Mouse (Mus musculus): ENCODE results near the gene Krt90. TPM values are rescaled to one million over a fixed set of nuclear protein-coding genes. Genes with fewer than 3 reads are reported as not detected.

The Krt90 gene
- under 1 TPM; 0.14 to 0.16 TPM for total RNA-seq (2021)
- long read RNA-seq, experiment 1, partial matches to known transcripts: 1 of 1 reads
- long read RNA-seq, experiment 1, other reads (novel, unspliced or antisense): 0 of 1 reads
- long read RNA-seq, experiment 2: 0 reads

DNA sequence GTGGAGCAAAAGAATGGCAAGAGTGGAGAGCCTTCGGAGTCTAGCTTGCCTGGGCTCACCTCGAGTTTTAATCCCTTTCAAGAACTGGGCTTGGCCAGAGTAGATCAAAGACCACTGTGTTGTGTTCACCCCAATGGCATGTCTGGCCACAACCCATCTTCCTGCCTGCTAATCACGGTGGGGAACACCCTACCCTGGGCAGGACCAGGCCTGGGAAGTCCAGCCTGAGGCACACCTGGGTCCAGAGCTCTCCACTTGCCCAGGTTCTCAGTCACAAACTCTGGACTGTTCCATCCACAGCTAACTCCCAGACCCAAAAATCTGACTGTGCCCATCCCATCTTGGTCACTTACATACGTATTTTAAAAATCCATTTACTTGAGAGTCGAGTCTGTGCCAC, at the start of gene Krt90:
Gene Krt90, minus strand, starts transcription at position 101 of the 400 bp plus-strand sequence.
- no peak for DNase-seq (ENCODE audit: low spot score in 2 of 2)

DNA sequence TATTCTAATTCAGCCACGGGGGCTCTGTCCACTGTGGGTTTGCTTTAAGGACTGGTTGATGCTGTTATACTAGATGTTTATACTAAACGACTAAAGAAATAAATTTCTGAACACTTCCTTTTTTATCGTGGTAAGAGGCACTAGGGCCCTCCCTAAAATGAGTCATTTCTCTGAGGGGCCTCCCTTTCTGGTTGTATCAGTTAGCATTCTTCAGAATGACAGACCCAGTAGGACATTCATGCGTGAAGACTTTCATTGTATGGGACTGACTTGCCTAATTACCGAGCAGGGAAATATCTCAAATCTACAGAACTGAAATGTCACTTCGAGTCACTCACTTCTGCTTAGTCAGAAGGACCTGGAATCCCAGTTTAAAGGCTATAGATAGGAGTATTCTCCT, 36.4 kb upstream of the Krt90 start:
- no peak for DNase-seq (ENCODE audit: low spot score in 2 of 2)

DNA sequence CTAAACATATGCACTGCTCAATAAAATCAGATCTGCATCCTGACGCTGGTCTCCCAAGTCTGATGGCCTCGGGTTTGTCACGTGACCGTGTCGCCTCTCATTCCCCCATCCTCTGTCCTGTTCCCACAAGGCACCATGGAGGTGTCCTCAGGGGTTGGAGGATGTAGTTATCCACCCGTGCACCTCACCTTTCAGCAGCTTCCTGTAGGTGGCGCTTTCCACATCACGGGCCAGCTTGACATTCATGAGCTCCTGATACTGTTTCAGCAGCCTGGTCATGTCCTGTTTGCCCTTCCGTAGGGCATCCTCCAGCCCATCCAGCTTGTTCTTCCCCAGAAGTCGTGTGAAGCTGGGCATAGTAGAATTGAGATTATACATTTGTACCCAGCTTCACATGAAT, 25.5 kb upstream of the Krt90 start:
- no peak for DNase-seq (ENCODE audit: low spot score in 2 of 2)

DNA sequence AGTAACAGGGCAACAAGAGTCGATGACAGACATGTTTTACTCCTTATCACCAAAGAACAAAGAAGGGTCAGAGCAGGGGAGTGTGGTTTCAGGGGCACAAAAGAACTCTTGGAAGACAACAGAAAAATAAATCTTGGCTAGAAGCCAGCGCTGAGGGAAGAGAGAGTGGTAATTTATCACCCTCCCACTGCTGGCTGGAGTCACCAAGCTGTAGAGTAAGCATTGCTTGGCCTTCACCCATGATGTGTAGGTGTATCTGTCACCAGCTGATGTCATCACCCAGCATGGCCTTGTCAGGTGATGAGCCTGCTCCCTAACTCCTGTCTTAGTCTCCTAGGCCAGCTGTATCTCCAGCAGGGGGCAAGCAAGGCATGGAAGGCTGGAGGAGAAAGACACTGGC, 21.7 kb upstream of the Krt90 start:
- no peak for DNase-seq (ENCODE audit: low spot score in 2 of 2)

DNA sequence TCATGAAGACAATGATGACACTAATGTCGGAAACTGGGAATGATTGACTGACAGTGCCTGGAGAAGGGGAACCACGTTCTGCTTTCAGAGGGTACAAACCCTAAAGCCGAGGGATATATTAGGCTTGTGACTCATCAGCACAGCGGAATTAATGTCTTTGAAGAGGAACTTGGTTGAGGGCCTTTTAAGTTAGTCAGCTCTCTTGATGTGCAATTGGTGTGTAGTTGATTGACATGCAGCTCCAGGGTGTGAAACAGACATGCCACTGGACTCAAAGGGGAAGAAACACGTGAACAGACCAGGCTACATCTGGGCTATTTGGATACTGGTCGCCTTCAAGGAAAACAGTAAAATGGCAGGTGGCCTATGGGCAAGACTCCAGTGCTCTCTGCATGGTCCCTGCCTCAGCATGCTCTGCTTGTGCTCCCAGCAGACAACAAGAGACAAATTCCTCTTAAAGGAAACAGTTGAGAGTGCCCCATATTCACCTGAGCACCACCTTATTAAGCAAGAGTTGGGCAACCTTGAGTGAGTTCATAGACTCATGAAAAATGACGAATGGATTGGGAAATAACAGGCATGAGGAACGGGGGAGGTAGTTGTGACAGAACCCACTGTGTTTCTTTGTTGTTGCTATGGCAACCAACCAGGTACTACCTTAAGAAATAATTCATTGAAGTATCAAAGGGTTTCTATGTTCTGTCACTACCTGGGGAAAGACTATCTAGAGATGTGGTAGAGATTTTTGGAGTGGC, 20.6 kb upstream of the Krt90 start:
- DNase-seq (ENCODE audit: low spot score in 2 of 2): no peak

DNA sequence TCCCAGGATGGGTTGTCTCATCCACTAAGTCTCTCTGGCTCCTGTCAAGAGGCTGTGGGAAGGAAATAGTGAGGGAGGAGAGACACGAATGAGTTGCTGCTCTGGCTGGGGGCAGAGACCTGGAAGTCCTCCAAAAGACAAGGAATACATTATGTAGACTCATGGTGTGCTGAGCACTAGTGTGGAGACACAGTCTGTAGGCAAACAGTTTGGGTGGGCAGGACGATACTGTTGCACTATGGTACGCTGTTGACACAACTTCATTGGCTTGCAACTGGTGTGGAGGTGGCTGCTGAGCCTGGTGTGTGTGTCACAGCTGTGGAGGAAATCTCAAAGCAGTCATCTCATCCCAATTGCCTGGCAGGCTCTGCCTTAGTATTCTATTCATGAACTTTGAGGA, 19.0 kb upstream of the Krt90 start:
- DNase-seq (ENCODE audit: low spot score in 2 of 2): no peak

DNA sequence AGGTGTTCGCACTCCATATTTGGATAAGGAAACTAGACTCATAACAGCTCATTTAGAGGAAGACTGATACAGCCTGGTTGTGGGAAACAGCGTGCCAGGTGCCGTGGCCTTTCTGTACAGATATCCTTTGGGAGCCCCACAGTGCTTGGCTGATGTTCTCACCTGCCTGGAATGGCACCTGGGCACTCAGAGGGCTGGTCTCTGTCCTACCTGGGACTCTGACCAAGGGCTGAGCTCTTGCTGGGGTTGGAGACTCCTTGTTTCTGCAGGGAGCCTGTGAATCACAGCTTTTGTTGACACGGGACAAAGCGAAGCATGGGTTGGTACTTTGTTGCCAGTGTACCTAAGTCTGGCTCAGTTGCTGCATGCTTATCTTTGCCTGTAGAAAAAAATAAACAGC, 12.8 kb upstream of the Krt90 start:
- DNase-seq (ENCODE audit: low spot score in 2 of 2): no peak

DNA sequence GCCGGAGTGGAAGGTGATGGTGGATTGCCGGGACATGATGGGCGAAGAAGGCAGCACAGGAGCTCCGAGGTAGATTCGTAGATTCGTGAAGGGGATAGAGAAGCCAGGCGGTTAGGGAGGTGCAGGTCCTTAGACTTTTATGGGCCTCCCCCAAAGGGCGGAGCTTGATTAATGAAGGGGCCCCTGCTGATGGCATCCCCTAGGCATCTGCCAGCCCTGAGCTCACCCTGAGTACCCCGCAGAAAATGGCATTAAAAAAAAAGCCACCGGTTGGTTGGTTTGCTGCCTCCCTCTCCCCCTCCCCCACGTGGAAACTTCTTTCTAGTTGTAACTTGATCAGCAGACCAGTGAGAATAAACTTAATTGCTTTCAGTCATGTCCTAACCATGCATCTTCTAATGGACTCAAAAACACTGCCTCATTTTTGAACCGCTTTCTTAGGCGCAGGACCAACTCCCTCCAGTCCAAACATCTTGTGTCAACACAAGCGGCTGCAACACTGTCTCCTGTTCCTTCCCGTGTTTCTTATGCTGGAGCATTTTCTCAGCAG, 11.1 kb upstream of the Krt90 start, which contains the start of gene Krt75:
Gene Krt75, minus strand, starts transcription at position 109 of the 550 bp plus-strand sequence.
- no peak for DNase-seq (ENCODE audit: low spot score in 2 of 2)

DNA sequence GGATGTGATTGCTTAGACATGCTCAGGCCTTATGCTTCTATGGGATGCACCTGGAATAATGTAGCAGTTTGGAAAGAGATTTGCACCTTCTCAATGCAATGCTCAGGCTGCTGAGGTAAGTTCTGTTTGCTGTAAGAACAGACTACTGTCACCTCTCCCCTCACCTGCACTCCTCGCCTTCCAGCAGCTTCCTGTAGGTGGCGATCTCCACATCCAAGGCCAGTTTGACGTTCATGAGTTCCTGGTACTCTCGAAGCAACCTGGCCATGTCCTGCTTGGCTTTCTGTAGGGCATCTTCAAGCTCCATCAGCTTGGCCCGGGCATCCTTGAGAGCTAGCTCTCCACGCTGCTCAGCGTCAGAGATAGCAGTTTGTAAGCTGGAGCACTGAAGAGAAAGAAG, 5.0 kb upstream of the Krt90 start:
- no peak for DNase-seq (ENCODE audit: low spot score in 2 of 2)

DNA sequence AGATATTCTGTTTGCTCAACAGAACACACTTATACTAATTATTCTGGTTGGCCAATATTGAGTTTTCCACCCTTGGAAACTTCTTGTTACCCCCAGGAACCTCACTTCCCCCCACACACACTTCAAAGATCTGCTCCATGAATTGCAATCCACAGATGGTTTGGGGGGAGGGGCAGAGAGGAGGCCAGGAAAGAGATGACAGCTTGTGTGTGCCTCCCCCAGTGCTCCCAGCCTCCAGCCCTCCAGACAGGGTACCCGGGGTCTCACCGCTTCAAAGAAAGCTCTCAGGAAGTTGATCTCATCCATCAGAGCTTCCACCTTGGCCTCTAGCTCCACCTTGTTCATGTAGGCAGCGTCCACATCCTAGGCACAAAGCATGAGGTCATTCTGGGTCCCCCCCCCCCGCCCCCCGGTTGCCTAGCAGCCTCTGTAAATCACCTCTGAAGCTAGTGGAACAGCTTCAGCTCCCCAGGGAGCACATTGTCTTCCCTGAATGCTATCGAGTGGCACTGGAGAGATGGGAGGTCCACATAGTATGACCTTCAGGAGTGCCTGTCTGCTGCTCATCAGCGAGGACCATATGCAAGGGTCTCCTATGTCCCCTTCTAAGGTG, 4.6 kb downstream of the Krt90 start:
- DNase-seq (ENCODE audit: low spot score in 2 of 2): peak in 1 of 2 experiments; percentile 50

DNA sequence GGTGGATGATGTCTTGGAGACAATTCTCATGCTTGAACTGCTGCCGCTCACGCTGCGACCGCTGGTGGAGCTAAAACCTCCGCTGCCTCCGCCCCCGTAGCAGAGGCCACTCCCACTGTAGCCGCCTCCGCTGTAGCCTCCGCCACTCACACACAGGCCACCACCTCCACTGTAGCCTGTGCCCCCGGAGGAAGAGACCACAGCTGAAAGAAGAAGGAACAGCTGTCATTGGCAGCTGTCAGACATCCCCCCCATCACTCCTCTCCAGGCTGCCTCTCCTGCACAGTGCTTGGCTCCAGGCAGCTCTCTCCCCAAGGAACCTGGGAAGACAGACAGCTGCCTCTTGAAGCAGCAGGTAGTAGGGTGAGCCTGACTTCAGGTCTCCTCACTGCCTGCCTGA, 9.6 kb downstream of the Krt90 start:
- no peak for DNase-seq (ENCODE audit: low spot score in 2 of 2)

DNA sequence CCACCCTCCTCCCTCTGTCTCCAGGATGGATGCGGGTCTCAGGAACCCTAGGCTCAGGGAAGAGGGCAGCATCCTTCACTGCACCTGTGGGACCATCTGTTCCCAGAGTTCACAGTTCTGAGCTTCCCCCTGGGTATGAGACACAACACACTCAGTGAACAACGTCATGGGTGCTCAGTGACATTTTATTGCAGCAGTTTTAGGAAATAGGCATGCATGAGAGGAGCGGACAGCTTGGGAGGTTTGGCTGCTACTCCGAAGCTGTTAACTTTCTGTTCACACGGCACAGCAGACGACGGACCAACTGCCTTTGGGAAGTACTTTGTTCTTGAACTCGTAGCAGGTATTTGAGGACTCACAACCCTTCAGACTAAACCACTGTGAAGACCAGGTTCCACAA, 10.6 kb downstream of the Krt90 start:
- DNase-seq (ENCODE audit: low spot score in 2 of 2): peak in 1 of 2 experiments; percentile 22

DNA sequence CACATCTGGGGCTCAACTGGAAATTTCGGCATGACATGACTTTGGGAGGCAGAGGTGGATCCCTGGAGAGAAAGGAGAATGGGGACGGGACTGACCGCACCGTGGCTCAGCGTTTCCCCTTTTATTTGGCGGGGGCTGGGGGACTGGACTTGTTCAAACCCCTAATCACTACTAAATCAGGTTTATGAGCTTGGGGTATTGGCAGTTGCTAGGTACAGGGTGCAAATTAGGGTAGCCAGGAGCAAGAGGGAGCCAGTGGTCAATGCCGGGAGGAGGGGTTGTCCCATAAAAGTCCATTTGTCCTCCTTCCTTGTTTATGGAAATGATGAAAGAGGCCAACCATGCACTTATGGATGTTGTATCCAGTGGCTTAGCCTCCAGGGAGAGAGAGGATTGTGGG, 12.2 kb downstream of the Krt90 start, which contains the start of gene Krt82:
Gene Krt82, minus strand, starts transcription at position 101 of the 400 bp plus-strand sequence.
- DNase-seq (ENCODE audit: low spot score in 2 of 2): no peak

DNA sequence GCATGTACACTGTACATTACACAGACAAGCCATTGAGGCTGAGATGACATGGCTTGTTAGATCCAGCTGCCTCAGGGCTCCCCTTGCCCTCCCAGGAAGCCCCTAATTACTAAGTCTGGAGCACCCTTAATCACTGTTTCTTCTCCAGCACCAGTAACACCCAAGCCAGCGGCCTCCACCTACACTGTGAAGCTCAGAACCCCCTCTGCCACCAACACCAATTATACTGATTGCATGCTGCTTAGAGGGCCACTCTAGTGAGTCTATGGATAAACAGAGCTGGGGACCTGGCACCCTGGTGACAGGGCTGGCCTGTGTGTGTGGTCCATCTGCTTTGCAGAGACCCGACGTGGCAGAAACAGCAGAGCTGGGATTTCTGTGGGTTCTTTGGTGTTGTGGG, 18.3 kb downstream of the Krt90 start:
- no peak for DNase-seq (ENCODE audit: low spot score in 2 of 2)

DNA sequence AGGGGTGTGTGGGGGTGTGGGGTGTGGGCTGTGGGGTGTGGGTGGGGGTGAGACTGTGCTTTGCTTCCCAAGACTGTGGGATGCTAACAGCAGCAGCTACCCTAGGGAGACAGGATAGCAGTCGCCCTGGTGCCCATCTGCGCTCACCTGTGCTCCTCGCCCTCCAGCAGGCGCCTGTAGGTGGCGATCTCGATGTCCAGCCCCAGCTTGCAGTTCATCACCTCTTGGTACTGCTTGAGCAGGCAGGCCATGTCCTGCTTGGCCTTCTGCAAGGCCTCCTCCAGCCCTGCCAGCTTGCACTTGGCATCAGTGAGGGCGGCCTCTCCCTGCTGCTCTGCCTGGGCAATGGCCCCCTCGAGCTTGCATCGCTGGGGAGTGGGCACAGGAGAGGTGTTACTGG, 20.2 kb downstream of the Krt90 start:
- DNase-seq (ENCODE audit: low spot score in 2 of 2): no peak

DNA sequence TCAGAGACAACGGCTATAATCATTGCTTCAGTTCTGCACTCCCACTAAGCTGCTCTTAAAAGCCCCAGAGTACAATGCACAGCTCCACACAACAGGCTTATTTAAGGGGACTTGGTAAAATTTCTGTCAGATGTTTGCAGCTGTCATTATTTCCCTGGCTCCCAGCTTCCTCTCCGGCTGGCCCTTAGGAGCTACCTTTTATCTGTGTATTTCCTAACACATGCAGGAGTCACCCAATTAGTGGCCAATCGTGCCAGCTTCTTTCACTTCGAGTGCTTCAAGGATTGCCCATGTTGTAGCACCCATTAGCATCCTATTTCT, 24.2 kb downstream of the Krt90 start:
- no peak for DNase-seq (ENCODE audit: low spot score in 2 of 2)

DNA sequence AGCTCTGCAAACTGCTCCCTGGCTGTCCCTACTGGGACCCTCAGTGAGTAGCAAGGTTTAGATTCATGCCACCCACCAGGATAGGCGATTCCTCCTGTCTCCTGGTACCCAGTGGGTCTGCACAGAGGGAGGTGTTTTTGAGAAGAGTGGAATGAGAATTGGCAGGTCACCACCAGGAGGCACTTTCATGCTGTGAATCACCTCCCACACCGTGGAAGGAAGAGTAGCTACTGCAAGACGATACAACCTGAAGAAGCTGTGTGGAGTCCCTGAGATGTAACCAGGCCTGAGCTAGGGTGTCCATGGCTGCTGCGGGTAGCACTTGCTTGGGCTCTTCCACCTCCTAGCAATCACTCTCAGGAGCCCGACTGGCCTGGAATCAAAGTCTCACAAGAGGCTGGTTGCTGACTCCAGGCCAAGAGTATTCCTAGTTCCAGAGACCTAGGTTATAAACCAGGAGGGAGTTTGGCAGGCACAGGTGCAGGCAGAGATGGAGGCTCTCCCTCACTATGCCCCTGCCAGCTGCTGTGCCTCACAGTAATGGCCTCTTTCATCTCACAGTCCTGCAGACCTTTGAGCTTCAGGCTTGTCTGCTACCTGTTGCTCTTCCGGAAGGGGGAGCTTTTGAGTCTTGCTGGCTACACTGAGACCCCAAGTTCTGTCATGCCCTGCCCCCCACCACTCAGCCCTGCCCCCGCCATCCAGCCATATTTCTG, 24.7 kb downstream of the Krt90 start:
- no peak for DNase-seq (ENCODE audit: low spot score in 2 of 2)

DNA sequence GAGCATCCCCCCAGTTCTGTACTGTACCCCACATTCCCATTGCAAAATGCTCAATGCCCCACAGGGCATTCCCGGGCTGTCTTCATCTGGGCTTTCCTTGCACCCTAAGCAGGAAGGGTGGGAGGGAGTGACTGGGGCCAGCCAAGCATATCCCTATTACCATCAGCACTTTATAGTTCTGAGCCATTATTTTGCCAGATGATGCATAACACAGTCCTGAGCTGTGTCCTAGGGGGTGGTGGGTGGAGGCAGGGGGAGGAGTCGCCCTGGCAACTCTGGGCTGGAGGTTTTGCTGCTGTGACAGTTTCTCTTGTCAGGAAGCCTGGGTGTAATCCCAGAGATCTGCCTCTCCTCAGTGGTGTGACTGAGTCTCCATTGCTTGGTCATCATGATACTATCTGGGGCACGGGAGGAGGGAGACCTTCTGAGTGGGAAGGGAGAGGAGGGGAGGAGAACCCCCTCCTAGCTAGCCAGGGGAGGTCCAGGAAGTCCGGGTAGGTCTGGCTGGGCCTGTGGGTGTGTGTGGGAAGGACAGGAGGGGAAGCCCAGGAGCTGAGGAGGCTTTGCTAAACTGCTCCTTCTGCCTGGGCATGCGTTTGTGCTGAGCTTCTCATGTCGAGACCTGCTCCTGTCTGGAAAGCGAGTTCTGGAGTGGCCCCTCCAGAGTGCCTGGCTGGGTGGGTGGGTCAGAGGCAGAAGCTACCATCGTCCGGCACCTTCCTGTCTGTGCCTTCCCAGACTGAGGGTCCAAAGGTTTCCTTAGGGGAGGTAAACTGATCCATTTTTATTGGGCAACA, 26.5 kb downstream of the Krt90 start:
- no peak for DNase-seq (ENCODE audit: low spot score in 2 of 2)

DNA sequence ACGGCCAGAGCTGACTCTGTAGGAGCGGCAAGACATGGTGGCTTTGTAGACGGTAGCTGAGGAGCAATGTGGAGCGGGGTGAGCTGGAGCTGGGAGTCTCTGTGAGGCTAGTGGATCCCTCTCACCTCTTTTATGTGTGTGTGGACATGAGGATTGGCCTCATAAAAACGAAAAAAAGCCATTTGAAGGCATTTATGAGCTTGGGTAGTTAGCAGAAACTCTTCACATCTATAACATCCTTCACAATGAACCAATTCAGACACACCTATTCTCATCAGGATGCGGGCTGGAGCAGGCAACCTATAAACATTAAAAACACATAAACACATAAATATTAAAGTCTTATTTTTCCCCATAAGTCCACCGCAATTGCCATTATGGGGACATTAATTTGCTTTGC, 30.0 kb downstream of the Krt90 start, which contains the start of gene Krt84:
Gene Krt84, minus strand, starts transcription at position 101 of the 400 bp plus-strand sequence.
- DNase-seq (ENCODE audit: low spot score in 2 of 2): no peak

DNA sequence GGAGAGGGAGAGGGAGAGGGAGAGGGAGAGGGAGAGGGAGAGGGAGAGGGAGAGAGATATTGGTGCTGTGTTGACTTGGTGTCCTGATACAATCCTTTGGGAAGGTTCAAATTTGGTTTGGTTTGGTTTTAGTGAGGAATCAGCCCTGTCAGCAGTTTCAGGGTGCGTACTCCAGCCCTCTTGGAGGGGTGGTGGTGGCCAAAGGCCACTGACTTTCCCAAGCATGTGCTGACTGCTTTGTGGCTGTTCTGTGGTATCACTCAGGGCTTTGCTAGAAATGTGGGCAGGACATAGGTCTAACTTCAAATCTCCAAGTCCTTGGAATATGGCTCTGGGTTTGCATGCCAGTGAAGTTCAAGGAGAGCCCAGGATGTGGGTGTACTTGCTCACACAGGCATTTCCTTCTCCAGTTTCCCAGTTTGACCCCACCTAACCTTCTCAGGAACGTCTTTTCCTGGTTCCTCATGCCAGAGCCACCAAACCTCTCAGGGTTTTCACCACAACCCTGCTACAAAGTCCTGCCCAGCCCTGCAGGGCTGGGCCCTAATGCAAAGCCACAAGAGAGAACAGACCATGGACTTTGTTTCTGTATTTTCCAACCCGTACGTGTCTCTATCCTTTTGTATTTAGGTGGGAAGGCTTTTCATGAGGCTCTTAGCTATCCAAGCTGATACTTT, 40.1 kb downstream of the Krt90 start:
- DNase-seq (ENCODE audit: low spot score in 2 of 2): no peak
